Mouse (Mus musculus): ENCODE data around the gene Snap47.
"Not testable (repeated sequence)": the region's sequence is repeated elsewhere in the genome, so short reads cannot be mapped to it uniquely, and the experiment has no call there.

The Snap47 gene

DNA sequence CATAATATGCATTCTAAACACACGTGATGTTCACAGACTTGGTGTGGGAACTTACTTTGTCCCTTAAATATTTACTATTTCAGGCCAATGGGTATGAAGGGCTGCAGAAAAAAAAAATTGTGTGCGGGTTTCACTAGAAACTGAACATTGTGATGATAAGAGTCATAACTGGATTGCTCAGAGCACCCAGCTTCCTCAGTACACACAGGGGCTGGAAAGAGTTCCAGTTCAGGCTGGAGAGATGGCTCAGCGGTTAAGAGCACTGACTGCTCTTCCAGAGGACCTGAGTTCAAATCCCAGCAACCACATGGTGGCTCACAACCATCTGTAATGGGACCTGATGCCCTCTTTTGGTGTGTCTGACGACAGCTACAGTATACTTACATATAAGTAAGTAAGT, 83.0 kb downstream of the Snap47 start:
- not testable (repeated sequence) for DNase-seq (ENCODE audit: low spot score)

DNA sequence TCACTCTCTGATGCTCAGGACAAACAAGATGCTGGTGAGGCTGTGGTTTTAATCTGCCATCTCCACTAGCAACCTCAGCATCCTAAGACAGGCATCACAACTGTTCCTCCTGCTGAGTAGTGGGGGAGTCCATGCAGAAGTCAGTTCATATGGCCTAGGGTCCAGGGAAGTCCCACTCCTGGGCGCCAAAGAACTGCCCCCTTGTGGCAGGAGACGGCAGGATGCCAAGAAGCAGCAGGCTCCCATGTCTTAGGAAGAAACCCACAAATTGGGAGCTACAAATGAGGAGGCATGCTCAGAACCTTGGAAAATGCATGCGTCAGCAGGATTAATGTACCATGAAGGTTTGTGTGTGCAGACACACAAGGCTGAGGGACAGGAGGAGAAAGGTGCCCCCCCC, 84.4 kb downstream of the Snap47 start:
- peak; percentile 57 for DNase-seq (ENCODE audit: low spot score)

DNA sequence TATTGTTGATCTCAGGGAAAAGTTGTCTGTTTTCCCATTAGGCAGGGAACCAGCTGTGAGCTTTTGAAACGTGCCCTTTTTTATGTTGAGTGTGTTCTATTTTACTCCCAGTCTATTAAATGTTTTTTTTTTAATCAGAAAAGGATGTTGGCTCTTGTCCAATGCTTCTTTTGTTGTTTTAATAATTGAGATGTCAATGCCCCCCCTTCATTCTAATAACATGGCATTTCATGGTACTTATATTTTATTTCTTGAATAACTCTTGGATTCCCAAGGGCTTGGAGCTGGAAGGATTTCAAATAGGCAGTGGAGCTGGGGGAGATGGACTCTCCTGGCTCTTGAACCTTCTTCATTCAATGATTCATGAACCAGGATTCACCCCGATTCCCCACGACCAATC, 85.0 kb downstream of the Snap47 start:
- DNase-seq (ENCODE audit: low spot score) = no peak

DNA sequence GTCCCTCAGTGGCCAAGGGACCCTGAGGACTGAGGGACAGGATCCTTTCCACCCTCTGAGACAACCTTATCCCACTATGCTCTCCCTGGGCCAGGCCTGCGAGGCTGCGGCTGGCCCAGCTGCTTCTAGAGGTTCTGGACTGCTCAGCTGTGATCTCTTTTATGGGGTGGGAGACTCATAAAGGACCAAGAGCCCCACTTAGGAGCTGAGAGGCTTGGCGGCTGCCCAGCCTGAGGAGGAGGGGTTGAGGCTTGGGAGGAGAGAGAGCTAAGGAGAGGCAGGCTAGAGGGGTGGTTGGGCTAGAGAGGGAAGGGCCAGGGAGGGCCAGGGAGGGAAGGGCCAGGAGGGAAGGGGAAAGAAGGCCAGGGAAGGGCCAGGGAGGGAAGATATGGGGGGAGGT, 86.6 kb downstream of the Snap47 start:
- DNase-seq (ENCODE audit: low spot score) = no peak

DNA sequence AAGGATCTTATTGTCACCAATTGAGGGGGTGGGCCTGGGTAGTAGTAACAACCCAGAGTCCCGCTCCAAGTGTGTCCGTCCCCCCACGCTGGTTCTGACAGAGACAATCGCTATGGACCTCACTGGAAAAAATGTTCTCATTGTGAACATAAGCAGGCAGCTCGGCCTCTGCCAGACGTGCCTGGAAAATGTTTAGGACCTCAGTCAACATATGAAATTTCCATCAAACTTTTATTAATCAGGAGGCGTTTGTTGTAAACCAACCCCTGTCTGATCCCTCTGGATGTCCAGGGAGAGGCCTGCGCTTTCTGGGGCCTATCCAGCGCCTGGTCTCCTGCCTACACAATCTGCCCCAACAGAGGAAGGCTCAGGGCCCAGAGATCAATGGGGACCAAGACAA, 87.0 kb downstream of the Snap47 start:
- DNase-seq (ENCODE audit: low spot score) = no peak

DNA sequence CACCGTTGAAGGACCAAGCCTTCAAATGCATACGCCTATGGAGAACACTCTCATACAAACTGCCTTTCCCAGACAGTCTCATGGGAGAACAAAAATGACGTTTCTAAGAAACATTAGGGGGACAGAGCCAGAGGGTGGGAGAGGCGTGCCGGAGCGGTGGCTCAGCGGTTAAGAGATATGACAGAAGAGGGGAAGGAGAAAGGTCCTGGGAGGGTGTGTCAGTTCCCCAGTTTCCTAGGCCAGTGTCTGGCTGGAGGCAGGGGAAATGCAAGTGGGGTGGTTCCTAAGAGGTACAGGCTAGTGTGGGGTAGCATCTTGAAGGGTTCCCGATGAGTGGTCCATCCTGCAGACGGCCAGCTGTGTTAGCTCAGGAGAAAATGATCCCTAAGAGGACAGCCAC, 89.7 kb downstream of the Snap47 start:
- no peak for DNase-seq (ENCODE audit: low spot score)

Measured in embryo, embryonic 10.5 days (tissue).